Mouse (Mus musculus): ENCODE measurements around the gene Cyp2g1. TPM values are rescaled to one million over a fixed set of nuclear protein-coding genes. Genes with fewer than 3 reads are reported as not detected.

The Cyp2g1 gene
- not detected in 2 replicates for polyA plus RNA-seq (2015; fragmentation: Nextera tagmentation; extraction: Ambion mirVana)

DNA sequence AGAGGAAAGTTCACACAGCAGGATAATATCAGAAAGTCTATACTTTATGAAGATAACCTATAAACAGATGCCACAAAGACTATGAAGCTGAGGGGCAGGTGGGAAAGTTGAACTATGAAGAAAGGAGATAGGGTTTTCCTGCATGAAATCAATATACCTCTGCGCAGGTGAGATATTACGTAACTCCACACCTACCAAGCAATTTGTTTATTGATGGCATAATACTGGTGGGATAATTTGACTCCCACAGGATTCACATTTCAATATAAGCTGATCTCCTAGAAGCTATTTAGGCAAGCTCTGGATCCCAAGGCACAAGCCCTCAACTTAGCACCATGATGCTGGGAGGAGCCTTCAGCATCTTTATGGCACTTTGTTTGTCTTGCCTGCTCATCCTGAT, at the start of gene Cyp2g1:
TSS of gene Cyp2g1 (plus strand) at position 301 of the 400 bp plus-strand sequence.
- no peak for ATAC-seq
- Histone ChIP-seq H3K9me3 (ENCODE audit: control insufficient read depth, low read length) (no peaks in the 10 kb centered on the region), H3K4me3 (ENCODE audit: low read length) (no peak within 1 kb of the TSS), H3K27ac (ENCODE audit: low read length) (no peak within 1 kb of the TSS), H3K9ac (ENCODE audit: low read depth, low read length) (no peak within 1 kb of the TSS), H3K36me3 (ENCODE audit: control insufficient read depth, insufficient read depth, low read length) (no peaks in the 10 kb centered on the region), H3K4me2 (ENCODE audit: low read depth, low read length) (no peak within 1 kb of the TSS), H3K4me1 (ENCODE audit: control insufficient read depth, insufficient read depth, low read length) (no peaks in the 10 kb centered on the region), H3K27me3 (replicated peaks; ENCODE audit: control insufficient read depth, insufficient read depth, low read length) (no peaks in the 10 kb centered on the region)
- WGBS: 77% methylated on average over 2 of the region's 2 CpGs

DNA sequence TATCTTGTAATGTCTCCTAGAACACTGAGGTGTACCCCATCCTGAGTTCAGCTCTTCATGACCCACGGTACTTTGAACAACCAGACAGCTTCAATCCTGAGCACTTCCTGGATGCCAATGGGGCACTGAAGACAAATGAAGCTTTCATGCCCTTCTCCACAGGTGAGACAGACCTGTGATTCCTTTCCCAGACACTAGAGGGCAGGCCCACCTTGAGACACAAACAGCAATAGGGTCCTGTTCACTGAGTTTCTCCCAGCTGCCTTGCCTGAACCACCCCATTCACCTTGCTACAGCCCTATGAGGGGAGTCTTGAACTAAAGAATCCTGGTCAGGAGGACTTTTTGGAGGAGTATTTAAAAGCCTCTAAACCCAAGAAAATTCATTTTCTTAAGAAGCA, 41.6 kb upstream of the Cyp2g1 start:
- no peaks in the 10 kb centered on the region for H3K27me3 ChIP-seq (replicated peaks; ENCODE audit: control insufficient read depth, insufficient read depth, low read length)
- ATAC-seq: no peak
- no peak overlapping the region for H3K4me2 ChIP-seq (ENCODE audit: low read depth, low read length)
- H3K27ac ChIP-seq (ENCODE audit: low read length): no peak overlapping the region
- no peaks in the 10 kb centered on the region for H3K9me3 ChIP-seq (ENCODE audit: control insufficient read depth, low read length)
- no peak overlapping the region for H3K4me3 ChIP-seq (ENCODE audit: low read length)
- no peaks in the 10 kb centered on the region for H3K36me3 ChIP-seq (ENCODE audit: control insufficient read depth, insufficient read depth, low read length)
- 61% methylated on average over 1 of the region's 1 CpGs for WGBS
- H3K9ac ChIP-seq (ENCODE audit: low read depth, low read length): no peak overlapping the region
- no peaks in the 10 kb centered on the region for H3K4me1 ChIP-seq (ENCODE audit: control insufficient read depth, insufficient read depth, low read length)

DNA sequence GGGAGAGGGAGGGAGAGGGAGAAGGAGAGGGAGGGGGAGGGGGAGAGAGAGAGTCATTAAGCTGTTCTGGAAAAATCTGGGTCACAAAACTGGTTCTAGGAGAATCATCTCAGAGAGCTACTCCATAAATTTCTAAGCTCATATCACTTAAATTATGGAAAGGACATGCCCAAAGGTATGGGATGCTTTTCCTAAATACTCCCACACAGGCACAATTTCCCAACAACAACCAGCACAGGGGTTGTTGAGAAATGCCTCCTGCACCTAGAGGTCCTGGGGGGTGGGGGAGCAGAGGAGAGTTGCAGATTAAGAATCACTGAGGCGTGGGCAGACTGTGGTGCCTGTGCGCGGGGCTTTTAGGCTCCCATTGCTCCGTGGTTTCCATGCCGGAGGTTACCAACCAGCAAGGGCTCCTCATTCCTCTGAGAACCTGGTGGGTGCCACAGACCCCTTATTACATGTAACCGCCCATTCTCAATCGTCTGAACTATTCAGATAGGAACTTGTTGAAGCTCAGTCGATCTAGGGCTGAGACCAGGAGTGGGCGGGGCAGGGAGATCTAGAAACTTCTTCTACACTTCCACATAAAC, 38.7 kb upstream of the Cyp2g1 start:
- H3K36me3 ChIP-seq (ENCODE audit: control insufficient read depth, insufficient read depth, low read length): no peaks in the 10 kb centered on the region
- H3K9ac ChIP-seq (ENCODE audit: low read depth, low read length): no peak overlapping the region
- no peak overlapping the region for H3K27ac ChIP-seq (ENCODE audit: low read length)
- 79% methylated on average over 9 of the region's 9 CpGs for WGBS
- H3K4me1 ChIP-seq (ENCODE audit: control insufficient read depth, insufficient read depth, low read length): no peaks in the 10 kb centered on the region
- no peaks in the 10 kb centered on the region for H3K27me3 ChIP-seq (replicated peaks; ENCODE audit: control insufficient read depth, insufficient read depth, low read length)
- H3K4me2 ChIP-seq (ENCODE audit: low read depth, low read length): no peak overlapping the region
- no peak overlapping the region for H3K4me3 ChIP-seq (ENCODE audit: low read length)
- no peak for ATAC-seq
- H3K9me3 ChIP-seq (ENCODE audit: control insufficient read depth, low read length): no peaks in the 10 kb centered on the region

DNA sequence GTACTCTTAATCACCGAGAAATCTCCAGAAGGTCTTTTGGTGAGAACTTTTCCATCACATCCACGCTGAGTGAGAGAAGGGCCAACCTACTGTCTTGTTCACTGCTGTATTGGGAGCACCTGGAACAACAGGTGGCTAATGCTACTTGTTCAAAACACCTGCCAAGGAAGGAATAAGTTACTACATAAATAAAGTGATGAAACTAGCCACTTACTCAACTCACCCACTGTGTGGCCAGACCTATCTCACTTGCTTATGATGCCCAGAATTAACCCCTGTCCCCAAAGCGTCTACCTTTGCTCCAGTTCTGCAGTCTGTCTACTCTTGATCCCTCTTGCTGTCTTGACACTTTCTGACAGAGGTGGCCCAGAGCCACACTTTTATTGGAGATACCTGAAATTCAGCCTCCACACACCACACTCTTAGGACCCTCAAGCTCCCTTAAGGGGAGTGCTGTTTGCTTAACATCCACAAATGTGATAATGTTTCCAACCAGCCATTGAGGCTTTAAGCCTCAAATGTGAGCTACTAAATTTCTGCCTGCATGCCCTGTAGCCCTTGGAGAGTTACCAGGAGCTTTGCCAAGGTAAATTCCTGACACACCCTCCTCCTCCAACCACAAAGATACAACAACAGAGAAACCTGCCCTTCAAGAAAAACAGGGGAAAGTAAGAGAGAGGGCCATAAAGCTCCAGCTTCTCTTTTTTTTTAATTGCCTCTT, 35.7 kb upstream of the Cyp2g1 start:
- no peak overlapping the region for H3K27ac ChIP-seq (ENCODE audit: low read length)
- WGBS: 80% methylated on average over 3 of the region's 3 CpGs

DNA sequence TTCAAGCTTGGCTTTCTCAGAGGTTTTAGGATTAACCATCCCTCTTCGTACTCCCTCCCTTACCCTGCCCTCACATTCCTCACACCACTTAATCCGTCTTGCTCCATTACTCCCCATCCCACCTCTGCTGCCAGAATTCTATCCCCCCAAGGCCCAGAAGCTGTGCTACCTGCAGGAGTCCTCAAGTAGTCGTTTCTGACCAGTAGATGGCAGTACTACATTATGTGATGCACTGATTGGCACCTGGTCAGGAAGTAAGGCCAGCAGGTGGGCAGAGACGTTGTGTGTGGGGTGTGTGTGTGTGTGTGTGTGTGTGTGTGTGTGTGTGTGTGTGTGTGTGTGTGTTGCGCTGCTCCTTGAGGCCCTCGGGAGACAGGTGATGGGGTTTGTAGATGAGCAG, 32.8 kb upstream of the Cyp2g1 start:
- peak; percentile 75 for ATAC-seq
- no peaks in the 10 kb centered on the region for H3K9me3 ChIP-seq (ENCODE audit: control insufficient read depth, low read length)
- H3K9ac ChIP-seq (ENCODE audit: low read depth, low read length): no peak overlapping the region
- H3K27ac ChIP-seq (ENCODE audit: low read length): no peak overlapping the region
- no peak overlapping the region for H3K4me2 ChIP-seq (ENCODE audit: low read depth, low read length)
- no peaks in the 10 kb centered on the region for H3K36me3 ChIP-seq (ENCODE audit: control insufficient read depth, insufficient read depth, low read length)
- no peaks in the 10 kb centered on the region for H3K27me3 ChIP-seq (replicated peaks; ENCODE audit: control insufficient read depth, insufficient read depth, low read length)
- H3K4me3 ChIP-seq (ENCODE audit: low read length): no peak overlapping the region
- no peaks in the 10 kb centered on the region for H3K4me1 ChIP-seq (ENCODE audit: control insufficient read depth, insufficient read depth, low read length)
- WGBS: 26% methylated on average over 6 of the region's 6 CpGs

More for the DNA sequence above, 35.7 kb upstream of the Cyp2g1 start:
- Histone ChIP-seq H3K9ac (ENCODE audit: low read depth, low read length) (no peak overlapping the region), H3K4me1 (ENCODE audit: control insufficient read depth, insufficient read depth, low read length) (no peaks in the 10 kb centered on the region), H3K9me3 (ENCODE audit: control insufficient read depth, low read length) (no peaks in the 10 kb centered on the region), H3K4me2 (ENCODE audit: low read depth, low read length) (no peak overlapping the region), H3K27me3 (replicated peaks; ENCODE audit: control insufficient read depth, insufficient read depth, low read length) (no peaks in the 10 kb centered on the region), H3K4me3 (ENCODE audit: low read length) (no peak overlapping the region), H3K36me3 (ENCODE audit: control insufficient read depth, insufficient read depth, low read length) (no peaks in the 10 kb centered on the region)
- no peak for ATAC-seq

DNA sequence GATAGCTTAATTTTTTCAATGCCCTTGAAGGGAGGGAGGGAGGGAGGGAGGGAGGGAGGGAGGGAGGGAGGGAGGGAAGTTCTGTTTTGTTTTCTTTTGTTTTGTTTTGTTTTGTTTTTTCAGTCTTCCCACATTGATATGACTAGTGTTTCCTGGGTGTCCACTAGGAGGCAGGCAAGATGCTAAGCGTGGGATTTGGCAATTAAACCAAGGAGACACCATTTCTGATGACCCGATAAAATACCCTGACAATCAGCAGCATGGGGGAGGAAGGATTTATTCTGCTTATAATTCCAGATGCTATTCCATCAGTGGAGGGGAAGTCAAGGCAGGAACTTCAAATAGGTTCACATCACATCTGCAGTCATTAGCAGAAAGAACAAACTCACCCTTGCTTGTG, 30.9 kb upstream of the Cyp2g1 start:
- no peaks in the 10 kb centered on the region; the same call in 1 of the 2 replicates for H3K4me1 ChIP-seq (ENCODE audit: control insufficient read depth, insufficient read depth, low read length)
- no peak overlapping the region for H3K9ac ChIP-seq (ENCODE audit: low read depth, low read length)
- H3K27ac ChIP-seq (ENCODE audit: low read length): no peak overlapping the region
- H3K27me3 ChIP-seq (replicated peaks; ENCODE audit: control insufficient read depth, insufficient read depth, low read length): no peaks in the 10 kb centered on the region
- WGBS: 41% methylated on average over 2 of the region's 2 CpGs
- H3K9me3 ChIP-seq (ENCODE audit: control insufficient read depth, low read length): no peaks in the 10 kb centered on the region
- no peak for ATAC-seq
- no peak overlapping the region for H3K4me3 ChIP-seq (ENCODE audit: low read length)
- no peaks in the 10 kb centered on the region for H3K36me3 ChIP-seq (ENCODE audit: control insufficient read depth, insufficient read depth, low read length)
- no peak overlapping the region for H3K4me2 ChIP-seq (ENCODE audit: low read depth, low read length)

DNA sequence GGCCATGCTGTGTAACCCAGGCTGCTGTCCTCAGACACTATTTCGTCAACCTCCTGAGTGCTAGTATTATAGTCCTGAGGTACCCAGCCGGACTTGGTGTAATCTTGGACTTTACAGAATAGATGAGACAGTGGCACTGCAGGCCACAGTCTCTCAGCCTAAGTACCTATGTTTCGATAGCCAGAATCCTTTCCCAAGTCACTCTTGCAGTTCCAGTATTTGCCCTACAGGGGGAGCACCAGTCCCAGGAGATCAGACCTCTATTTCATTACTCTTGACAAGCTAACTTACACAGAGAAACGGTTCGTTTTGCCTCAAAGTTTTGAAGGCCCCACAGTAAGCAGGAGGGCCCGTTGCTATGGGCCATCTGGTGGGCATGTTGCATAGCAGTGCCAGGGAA, 30.2 kb upstream of the Cyp2g1 start:
- Histone ChIP-seq H3K36me3 (ENCODE audit: control insufficient read depth, insufficient read depth, low read length) (no peaks in the 10 kb centered on the region), H3K27ac (ENCODE audit: low read length) (no peak overlapping the region), H3K27me3 (replicated peaks; ENCODE audit: control insufficient read depth, insufficient read depth, low read length) (no peaks in the 10 kb centered on the region), H3K4me2 (ENCODE audit: low read depth, low read length) (no peak overlapping the region), H3K4me3 (ENCODE audit: low read length) (no peak overlapping the region), H3K4me1 (ENCODE audit: control insufficient read depth, insufficient read depth, low read length) (no peaks in the 10 kb centered on the region; the same call in 1 of the 2 replicates), H3K9me3 (ENCODE audit: control insufficient read depth, low read length) (no peaks in the 10 kb centered on the region), H3K9ac (ENCODE audit: low read depth, low read length) (no peak overlapping the region)
- ATAC-seq: no peak
- 28% methylated on average over 6 of the region's 6 CpGs for WGBS

DNA sequence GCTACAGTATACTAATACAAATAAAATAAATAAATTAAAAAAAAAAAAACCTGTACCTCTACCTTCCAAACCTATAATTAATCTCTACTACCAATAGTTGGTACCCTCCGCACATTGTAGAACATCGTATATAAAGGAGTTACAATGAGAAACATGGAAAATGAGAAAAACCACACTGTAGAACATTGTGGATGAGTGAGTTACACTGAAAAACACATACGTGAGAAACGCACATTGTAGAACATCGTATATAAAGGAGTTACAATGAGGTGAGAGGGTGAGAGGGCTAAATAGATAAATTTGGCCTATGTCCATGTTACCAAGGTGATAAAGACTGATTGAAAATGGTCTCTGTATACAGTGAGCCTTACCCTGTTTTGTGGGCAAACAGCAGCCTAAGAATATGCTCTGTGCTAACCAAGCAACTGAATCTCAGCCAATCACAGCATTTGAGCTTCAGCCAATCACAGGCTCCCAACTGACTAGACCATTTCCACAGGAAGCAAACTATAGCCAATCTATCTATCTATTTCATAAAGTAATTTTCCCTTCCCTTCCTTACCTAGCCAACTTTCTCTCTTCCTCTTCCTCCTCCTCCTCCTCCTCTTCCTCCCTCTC, 28.8 kb upstream of the Cyp2g1 start:
- no peak for ATAC-seq
- Histone ChIP-seq H3K36me3 (ENCODE audit: control insufficient read depth, insufficient read depth, low read length) (no peaks in the 10 kb centered on the region), H3K27ac (ENCODE audit: low read length) (no peak overlapping the region), H3K27me3 (replicated peaks; ENCODE audit: control insufficient read depth, insufficient read depth, low read length) (no peaks in the 10 kb centered on the region), H3K4me1 (ENCODE audit: control insufficient read depth, insufficient read depth, low read length) (no peaks in the 10 kb centered on the region; the same call in 1 of the 2 replicates), H3K4me3 (ENCODE audit: low read length) (no peak overlapping the region), H3K4me2 (ENCODE audit: low read depth, low read length) (no peak overlapping the region), H3K9ac (ENCODE audit: low read depth, low read length) (no peak overlapping the region), H3K9me3 (ENCODE audit: control insufficient read depth, low read length) (no peaks in the 10 kb centered on the region)
- 84% methylated on average over 5 of the region's 5 CpGs for WGBS

DNA sequence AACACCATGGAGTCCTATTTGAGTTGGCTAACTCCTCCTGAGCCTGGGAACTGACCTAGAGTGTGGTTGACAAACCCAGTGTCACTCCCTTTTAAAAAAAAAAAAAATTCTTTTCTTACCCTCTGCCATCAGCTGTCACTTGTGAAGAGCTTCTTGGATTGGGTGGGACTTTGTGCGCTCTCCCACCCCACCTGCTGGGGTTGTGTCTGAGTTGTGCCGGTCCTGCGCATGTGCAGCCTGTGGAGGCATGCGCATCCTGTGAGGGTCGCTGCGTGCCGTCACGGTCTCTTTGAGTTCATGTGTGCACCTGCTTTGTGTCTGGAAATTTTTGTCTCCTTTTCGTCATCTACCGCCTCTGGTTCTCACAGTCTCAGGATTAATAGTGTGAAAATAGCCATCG, 28.2 kb upstream of the Cyp2g1 start:
- WGBS: 14% methylated on average over 11 of the region's 11 CpGs
- H3K27me3 ChIP-seq (replicated peaks; ENCODE audit: control insufficient read depth, insufficient read depth, low read length): no peaks in the 10 kb centered on the region
- no peaks in the 10 kb centered on the region for H3K36me3 ChIP-seq (ENCODE audit: control insufficient read depth, insufficient read depth, low read length)
- H3K4me1 ChIP-seq (ENCODE audit: control insufficient read depth, insufficient read depth, low read length): no peaks in the 10 kb centered on the region; the same call in 1 of the 2 replicates
- no peak overlapping the region for H3K4me3 ChIP-seq (ENCODE audit: low read length)
- H3K4me2 ChIP-seq (ENCODE audit: low read depth, low read length): no peak overlapping the region
- H3K27ac ChIP-seq (ENCODE audit: low read length): no peak overlapping the region
- no peak for ATAC-seq
- no peak overlapping the region for H3K9ac ChIP-seq (ENCODE audit: low read depth, low read length)
- H3K9me3 ChIP-seq (ENCODE audit: control insufficient read depth, low read length): no peaks in the 10 kb centered on the region

Data from intestine, embryonic 16.5 days (tissue).